Mouse (Mus musculus) midbrain, embryonic 11.5 days (tissue): ENCODE measurements around the gene Ergic1. TPM values are rescaled to one million over a fixed set of nuclear protein-coding genes. Genes with fewer than 3 reads are reported as not detected.

Source experiments
- ATAC-seq: fragments of 200-750 bp; cut with Nextera tagmentation; 2 replicates; pipeline ENCODE4 v1.8.0; 2017; ENCODE audit warnings: moderate TSS enrichment, moderate library complexity; ENCODE audit not compliant: low FRiP score
- DNase-seq: peaks from one replicate; pipeline ENCODE4 v3.0.0; 2015; ENCODE audit warnings: low spot score; ENCODE audit errors: missing footprints
- H3K27ac ChIP-seq: fragments of 300-500 bp; sonication (generic); 2 replicates; pipeline ENCODE4 v1.5.1; 2014; ENCODE audit warnings: low read depth, low read length
- H3K27me3 ChIP-seq: fragments of 300-500 bp; sonication (generic); 2 replicates; pipeline ENCODE4 v1.6.1; 2014; ENCODE audit warnings: mild to moderate bottlenecking, low read length, moderate library complexity, mixed read lengths; ENCODE audit not compliant: control insufficient read depth, insufficient read depth
- H3K36me3 ChIP-seq: fragments of 300-500 bp; sonication (generic); 2 replicates; pipeline ENCODE4 v1.6.1; 2014; ENCODE audit warnings: mild to moderate bottlenecking, low read length, moderate library complexity, mixed read lengths; ENCODE audit not compliant: control insufficient read depth, insufficient read depth
- H3K4me1 ChIP-seq: fragments of 300-500 bp; sonication (generic); 2 replicates; pipeline ENCODE4 v1.6.1; 2014; ENCODE audit warnings: low read length; ENCODE audit not compliant: control insufficient read depth, insufficient read depth
- H3K4me2 ChIP-seq: fragments of 300-500 bp; sonication (generic); 2 replicates; pipeline ENCODE4 v1.6.1; 2014; ENCODE audit warnings: mild to moderate bottlenecking, moderate library complexity
- H3K4me3 ChIP-seq: fragments of 300-500 bp; sonication (generic); 2 replicates; pipeline ENCODE4 v1.5.1; 2014; ENCODE audit warnings: low read depth, low read length
- H3K9ac ChIP-seq: fragments of 300-500 bp; sonication (generic); 2 replicates; pipeline ENCODE4 v1.6.1; 2014; ENCODE audit warnings: low read length
- H3K9me3 ChIP-seq: fragments of 300-500 bp; sonication (generic); 2 replicates; pipeline ENCODE4 v1.6.1; 2016; ENCODE audit warnings: low read length; ENCODE audit not compliant: control insufficient read depth
- WGBS: fragments of 180-500 bp; shearing (Covaris S2); extraction: QIAGEN DNeasy Blood & Tissue Kit; methylation state at CpG from one replicate; pipeline ENCODE4 v1.1.7; 2014; 5-methylcytosine and 5-hydroxymethylcytosine counted together
- polyA plus RNA-seq: library from polyadenylated mRNA; unstranded; fragments of >200 nt; fragmentation: Nextera tagmentation; extraction: Ambion mirVana; gene quantifications from 2 replicates; pipeline ENCODE4 v1.2.1, GENCODE M21; 2014

Gene Ergic1
- polyA plus RNA-seq, 1 experiment from 2014 or later, result 129 TPM

- H3K4me3 ChIP-seq, result no peak overlapping the region
- no peak for DNase-seq
- H3K4me2 ChIP-seq, result no peak overlapping the region
- no peaks in the 10 kb centered on the region for H3K9me3 ChIP-seq
- H3K36me3 ChIP-seq, result peaks cover 4% of the 10 kb centered on the region; the same call in 1 of the 2 replicates
- no peak overlapping the region for H3K9ac ChIP-seq
- ATAC-seq, result no peak
- H3K4me1 ChIP-seq, result no peaks in the 10 kb centered on the region
- 88% methylated on average over 8 of the region's 8 CpGs for WGBS
- H3K27ac ChIP-seq, result no peak overlapping the region
- H3K27me3 ChIP-seq, result no peaks in the 10 kb centered on the region
Measured at GRCm38 (mm10) chr17:26609820-26610219, 48.5 kb downstream of the Ergic1 start.

GRCm38 (mm10) chr17:26611328-26611727, 50.0 kb downstream of the Ergic1 start:
- no peak for ATAC-seq
- DNase-seq, result no peak
- Histone ChIP-seq H3K27ac (no peak overlapping the region), H3K36me3 (peaks cover 4% of the 10 kb centered on the region; the same call in 1 of the 2 replicates), H3K9ac (no peak overlapping the region), H3K4me2 (no peak overlapping the region), H3K4me1 (no peaks in the 10 kb centered on the region), H3K27me3 (no peaks in the 10 kb centered on the region), H3K4me3 (no peak overlapping the region), H3K9me3 (no peaks in the 10 kb centered on the region)
- 90% methylated on average over 7 of the region's 7 CpGs for WGBS

GRCm38 (mm10) chr17:26611918-26612317, 50.6 kb downstream of the Ergic1 start:
- no peak overlapping the region for H3K27ac ChIP-seq
- ATAC-seq, result no peak
- no peak overlapping the region for H3K9ac ChIP-seq
- no peaks in the 10 kb centered on the region for H3K27me3 ChIP-seq
- no peaks in the 10 kb centered on the region for H3K4me1 ChIP-seq
- no peak for DNase-seq
- WGBS, result 90% methylated on average over 4 of the region's 4 CpGs
- no peaks in the 10 kb centered on the region for H3K9me3 ChIP-seq
- H3K4me2 ChIP-seq, result no peak overlapping the region
- peaks cover 6% of the 10 kb centered on the region; the same call in 1 of the 2 replicates for H3K36me3 ChIP-seq
- no peak overlapping the region for H3K4me3 ChIP-seq

GRCm38 (mm10) chr17:26614286-26614685, 53.0 kb downstream of the Ergic1 start:
- 85% methylated on average over 6 of the region's 6 CpGs for WGBS
- no peaks in the 10 kb centered on the region for H3K4me1 ChIP-seq
- H3K9ac ChIP-seq, result no peak overlapping the region
- H3K9me3 ChIP-seq, result no peaks in the 10 kb centered on the region
- H3K4me3 ChIP-seq, result no peak overlapping the region
- no peak overlapping the region for H3K4me2 ChIP-seq
- H3K36me3 ChIP-seq, result peaks cover 2% of the 10 kb centered on the region; the same call in 1 of the 2 replicates
- no peaks in the 10 kb centered on the region for H3K27me3 ChIP-seq
- ATAC-seq (no peak), DNase-seq (no peak)
- no peak overlapping the region for H3K27ac ChIP-seq

DNA sequence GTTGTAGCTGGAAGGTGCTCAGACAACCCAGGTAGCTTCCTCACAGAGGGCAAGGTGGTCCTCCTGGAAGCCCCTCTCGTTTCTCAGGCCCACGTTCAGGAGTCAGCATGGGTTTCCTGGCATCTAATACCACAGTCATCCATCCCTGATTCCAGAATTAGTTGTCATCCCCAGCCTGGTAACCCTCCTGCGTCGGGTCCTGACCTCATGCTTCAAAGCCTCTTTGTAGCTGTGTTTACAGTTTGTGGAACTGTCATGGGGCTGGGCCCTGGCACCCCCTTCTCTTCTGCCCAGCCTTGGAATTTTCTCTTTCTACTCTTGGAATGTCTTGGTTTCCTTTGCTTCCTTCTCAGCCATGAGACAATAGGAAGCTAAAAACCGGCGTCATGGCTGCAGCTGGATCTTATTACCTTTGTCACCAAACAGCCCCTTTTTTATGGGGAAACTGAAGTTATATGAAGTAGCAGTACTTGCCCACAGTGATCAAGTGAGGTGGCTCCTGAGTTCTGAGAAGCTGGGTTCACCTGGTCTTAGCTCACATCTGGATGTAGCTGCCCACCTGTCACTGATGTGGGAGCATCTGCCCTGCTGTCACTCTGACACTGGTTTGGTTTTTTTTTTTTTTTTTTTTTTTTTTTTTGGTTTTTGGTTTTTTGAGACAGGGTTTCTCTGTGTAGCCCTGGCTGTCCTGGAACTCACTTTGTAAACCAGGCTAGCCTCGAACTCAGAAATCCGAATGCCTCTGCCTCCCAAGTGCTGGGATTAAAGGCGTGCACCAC, 53.6 kb downstream of the Ergic1 start:
- ATAC-seq (no peak), DNase-seq (no peak)
- 86% methylated on average over 9 of the region's 9 CpGs for WGBS
- Histone ChIP-seq H3K4me2 (no peak overlapping the region), H3K9me3 (no peaks in the 10 kb centered on the region), H3K36me3 (0 out of 2 replicates have a peak, but pooled peaks cover 2% of the 10 kb centered on the region), H3K27ac (no peak overlapping the region), H3K9ac (no peak overlapping the region), H3K27me3 (no peaks in the 10 kb centered on the region), H3K4me1 (no peaks in the 10 kb centered on the region), H3K4me3 (no peak overlapping the region)

DNA sequence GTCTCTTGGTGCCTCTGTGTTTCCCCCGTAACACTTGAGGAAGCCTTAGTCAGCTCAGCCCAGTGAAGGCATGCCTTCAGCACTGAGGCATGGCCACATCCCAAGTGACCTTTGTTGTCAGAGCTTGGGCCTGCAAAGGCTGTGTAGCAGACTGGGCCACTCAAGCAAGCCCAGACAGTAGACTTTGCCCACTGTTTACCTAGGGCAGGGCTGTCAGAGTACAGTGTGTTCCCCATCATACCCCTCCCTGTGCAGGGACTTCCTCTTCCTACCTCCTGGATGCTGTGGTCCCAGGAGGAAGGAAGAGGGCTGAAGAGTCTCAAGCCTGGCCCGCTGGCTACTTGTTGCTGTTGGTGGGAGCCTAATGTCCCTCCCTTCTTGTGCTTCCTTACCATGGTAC, 55.4 kb downstream of the Ergic1 start:
- H3K36me3 ChIP-seq, result peaks cover 5% of the 10 kb centered on the region; the same call in 1 of the 2 replicates
- 89% methylated on average over 2 of the region's 2 CpGs for WGBS
- no peak overlapping the region for H3K27ac ChIP-seq
- no peaks in the 10 kb centered on the region for H3K27me3 ChIP-seq
- H3K9ac ChIP-seq, result no peak overlapping the region
- H3K4me1 ChIP-seq, result no peaks in the 10 kb centered on the region
- H3K9me3 ChIP-seq, result no peaks in the 10 kb centered on the region
- H3K4me3 ChIP-seq, result no peak overlapping the region
- DNase-seq, result no peak
- ATAC-seq, result no peak
- H3K4me2 ChIP-seq, result no peak overlapping the region

GRCm38 (mm10) chr17:26618498-26618897, 57.2 kb downstream of the Ergic1 start:
- DNase-seq (no peak), ATAC-seq (no peak)
- Histone ChIP-seq H3K4me1 (no peaks in the 10 kb centered on the region), H3K36me3 (peaks cover 5% of the 10 kb centered on the region; the same call in 1 of the 2 replicates), H3K27ac (no peak overlapping the region), H3K9ac (no peak overlapping the region), H3K4me2 (no peak overlapping the region), H3K27me3 (no peaks in the 10 kb centered on the region), H3K4me3 (no peak overlapping the region), H3K9me3 (no peaks in the 10 kb centered on the region)
- 87% methylated on average over 5 of the region's 5 CpGs for WGBS

DNA sequence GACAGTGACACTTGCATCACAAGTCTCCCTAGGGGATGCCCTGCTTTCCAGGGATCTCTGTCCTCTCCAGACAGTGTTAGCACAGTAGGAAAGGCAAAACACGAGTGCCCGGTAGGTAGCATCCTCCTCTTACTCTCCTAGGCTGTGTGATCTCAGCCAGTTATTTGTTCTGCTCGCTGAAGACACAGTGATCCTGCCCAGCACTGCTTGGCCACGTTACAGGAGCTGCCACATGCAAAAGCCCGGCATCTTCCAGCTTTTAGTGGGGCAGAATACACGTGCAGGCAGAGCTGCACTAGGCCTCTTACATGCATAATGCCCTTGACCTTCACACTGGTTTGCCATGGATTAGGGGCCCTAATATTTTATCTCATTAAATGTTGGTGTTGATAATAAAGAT, 58.3 kb downstream of the Ergic1 start:
- Histone ChIP-seq H3K27ac (no peak overlapping the region), H3K4me1 (no peaks in the 10 kb centered on the region), H3K9me3 (no peaks in the 10 kb centered on the region), H3K36me3 (peaks cover 5% of the 10 kb centered on the region; the same call in 1 of the 2 replicates), H3K4me2 (no peak overlapping the region), H3K27me3 (no peaks in the 10 kb centered on the region), H3K9ac (no peak overlapping the region), H3K4me3 (no peak overlapping the region)
- WGBS, result 90% methylated on average over 6 of the region's 6 CpGs
- ATAC-seq (no peak), DNase-seq (no peak)

GRCm38 (mm10) chr17:26620292-26620691, 59.0 kb downstream of the Ergic1 start:
- Histone ChIP-seq H3K4me2 (no peak overlapping the region), H3K9ac (no peak overlapping the region), H3K27me3 (no peaks in the 10 kb centered on the region), H3K4me3 (no peak overlapping the region), H3K27ac (no peak overlapping the region), H3K36me3 (peaks cover 5% of the 10 kb centered on the region; the same call in 1 of the 2 replicates), H3K4me1 (no peaks in the 10 kb centered on the region), H3K9me3 (no peaks in the 10 kb centered on the region)
- ATAC-seq (no peak), DNase-seq (no peak)
- WGBS, result 90% methylated on average over 6 of the region's 6 CpGs
